Mouse (Mus musculus) hindbrain, embryonic 16.5 days (tissue): ENCODE results near the gene Usp28. TPM values are rescaled to one million over a fixed set of nuclear protein-coding genes. Genes with fewer than 3 reads are reported as not detected.

ENCODE experiments used
- ATAC-seq: fragments of 200-750 bp; cut with Nextera tagmentation; 2 replicates; pipeline ENCODE4 v1.8.0; 2017; ENCODE audit warnings: moderate TSS enrichment, moderate library complexity
- H3K27ac ChIP-seq: fragments of 300-500 bp; sonication (generic); 2 replicates; pipeline ENCODE4 v1.5.1; 2014; ENCODE audit warnings: low read depth, mild to moderate bottlenecking, control low read depth, low read length, moderate library complexity
- H3K27me3 ChIP-seq: fragments of 300-500 bp; sonication (generic); replicated peaks from 2 replicates; pipeline ENCODE4 v1.6.1; 2014; ENCODE audit warnings: low read length; ENCODE audit not compliant: control insufficient read depth, insufficient read depth
- H3K36me3 ChIP-seq: fragments of 300-500 bp; sonication (generic); 2 replicates; pipeline ENCODE4 v1.6.1; 2014; ENCODE audit warnings: mild to moderate bottlenecking, low read length, moderate library complexity, mixed read lengths; ENCODE audit not compliant: control insufficient read depth, insufficient read depth
- H3K4me1 ChIP-seq: fragments of 300-500 bp; sonication (generic); 2 replicates; pipeline ENCODE4 v1.6.1; 2014; ENCODE audit warnings: low read depth, low read length; ENCODE audit not compliant: control insufficient read depth, insufficient read depth
- H3K4me2 ChIP-seq: fragments of 300-500 bp; sonication (generic); 2 replicates; pipeline ENCODE4 v1.6.1; 2014; ENCODE audit warnings: mild to moderate bottlenecking, low read length, control low read depth, moderate library complexity
- H3K4me3 ChIP-seq: fragments of 300-500 bp; sonication (generic); 2 replicates; pipeline ENCODE4 v1.5.1; 2014; ENCODE audit warnings: mild to moderate bottlenecking, low read length, control low read depth, moderate library complexity
- H3K9ac ChIP-seq: fragments of 300-500 bp; sonication (generic); 2 replicates; pipeline ENCODE4 v1.6.1; 2014; ENCODE audit warnings: low read depth, mild to moderate bottlenecking, control low read depth, low read length, moderate library complexity
- H3K9me3 ChIP-seq: fragments of 300-500 bp; sonication (generic); 2 replicates; pipeline ENCODE4 v1.6.1; 2014; ENCODE audit warnings: mild to moderate bottlenecking, low read length, moderate library complexity; ENCODE audit not compliant: control insufficient read depth
- WGBS: fragments of 180-500 bp; shearing (Covaris S2); extraction: QIAGEN DNeasy Blood & Tissue Kit; methylation state at CpG from one replicate; pipeline ENCODE4 v1.1.7; 2014; 5-methylcytosine and 5-hydroxymethylcytosine counted together
- polyA plus RNA-seq: library from polyadenylated mRNA; unstranded; fragments of >200 nt; fragmentation: Nextera tagmentation; extraction: Ambion mirVana; gene quantifications from 2 replicates; pipeline ENCODE4 v1.2.1, GENCODE M21; 2015

The Usp28 gene
- 33.0 and 34.1 TPM in 2 replicates for polyA plus RNA-seq

GRCm38 (mm10) chr9:48984845-48985707, at the start of gene Usp28:
Gene Usp28 (plus strand): TSS chr9:48985375.
- Histone ChIP-seq H3K4me1 (peaks cover 11% of the 10 kb centered on the region), H3K9ac (peak within 1 kb of the TSS; percentile 83), H3K4me2 (peak within 1 kb of the TSS; percentile 83), H3K36me3 (no peaks in the 10 kb centered on the region), H3K4me3 (peak within 1 kb of the TSS; percentile 85), H3K27me3 (no peaks in the 10 kb centered on the region), H3K9me3 (no peaks in the 10 kb centered on the region), H3K27ac (peak within 1 kb of the TSS; percentile 89)
- ATAC-seq: peak; percentile 93
- WGBS: under 1% methylated on average over 65 of the region's 94 CpGs

GRCm38 (mm10) chr9:48942349-48942748, 42.8 kb upstream of the Usp28 start:
- Histone ChIP-seq H3K4me2 (no peak overlapping the region), H3K4me1 (no peaks in the 10 kb centered on the region), H3K27ac (no peak overlapping the region), H3K27me3 (no peaks in the 10 kb centered on the region), H3K9me3 (no peaks in the 10 kb centered on the region), H3K4me3 (no peak overlapping the region), H3K36me3 (no peaks in the 10 kb centered on the region), H3K9ac (no peak overlapping the region)
- WGBS: 54% methylated on average over 1 of the region's 1 CpGs
- no peak for ATAC-seq

- H3K4me1 ChIP-seq: no peaks in the 10 kb centered on the region
- no peak overlapping the region for H3K4me2 ChIP-seq
- 88% methylated on average over 4 of the region's 4 CpGs for WGBS
- H3K36me3 ChIP-seq: no peaks in the 10 kb centered on the region
- no peaks in the 10 kb centered on the region for H3K27me3 ChIP-seq
- no peaks in the 10 kb centered on the region for H3K9me3 ChIP-seq
- no peak overlapping the region for H3K4me3 ChIP-seq
- H3K9ac ChIP-seq: no peak overlapping the region
- ATAC-seq: no peak
- H3K27ac ChIP-seq: no peak overlapping the region
Measured at GRCm38 (mm10) chr9:48947565-48947964, 37.6 kb upstream of the Usp28 start.

- H3K27ac ChIP-seq: no peak overlapping the region
- ATAC-seq: no peak
- no peaks in the 10 kb centered on the region; the same call in 1 of the 2 replicates for H3K27me3 ChIP-seq
- no peaks in the 10 kb centered on the region; the same call in 1 of the 2 replicates for H3K4me1 ChIP-seq
- no peaks in the 10 kb centered on the region for H3K36me3 ChIP-seq
- no peaks in the 10 kb centered on the region for H3K9me3 ChIP-seq
- no peak overlapping the region for H3K9ac ChIP-seq
- H3K4me2 ChIP-seq: peak overlapping the region; percentile 36
- WGBS: 14% methylated on average over 12 of the region's 12 CpGs
- no peak overlapping the region for H3K4me3 ChIP-seq
Measured at GRCm38 (mm10) chr9:48961314-48961713, 23.9 kb upstream of the Usp28 start.

- no peak overlapping the region for H3K4me2 ChIP-seq
- H3K4me1 ChIP-seq: no peaks in the 10 kb centered on the region; the same call in 1 of the 2 replicates
- no peaks in the 10 kb centered on the region for H3K36me3 ChIP-seq
- no peak for ATAC-seq
- no peaks in the 10 kb centered on the region for H3K9me3 ChIP-seq
- no peak overlapping the region for H3K4me3 ChIP-seq
- H3K27me3 ChIP-seq: no peaks in the 10 kb centered on the region; the same call in 1 of the 2 replicates
- no peak overlapping the region for H3K27ac ChIP-seq
- no peak overlapping the region for H3K9ac ChIP-seq
- 19% methylated on average over 7 of the region's 7 CpGs for WGBS
Measured at GRCm38 (mm10) chr9:48962131-48962530, 23.0 kb upstream of the Usp28 start.

- Histone ChIP-seq H3K27me3 (no peaks in the 10 kb centered on the region; the same call in 1 of the 2 replicates), H3K4me3 (no peak within 1 kb of the TSS), H3K36me3 (no peaks in the 10 kb centered on the region), H3K27ac (no peak within 1 kb of the TSS), H3K9ac (no peak within 1 kb of the TSS), H3K4me1 (no peaks in the 10 kb centered on the region; the same call in 1 of the 2 replicates), H3K4me2 (no peak within 1 kb of the TSS), H3K9me3 (no peaks in the 10 kb centered on the region)
- no peak for ATAC-seq
- WGBS: 66% methylated on average over 7 of the region's 7 CpGs
Measured at GRCm38 (mm10) chr9:48964587-48965040, 20.6 kb upstream of the Usp28 start, which contains the start of gene Htr3b. Gene Htr3b (minus strand): TSS chr9:48964990.

- WGBS: 33% methylated on average over 3 of the region's 3 CpGs
- H3K4me3 ChIP-seq: no peak overlapping the region
- no peaks in the 10 kb centered on the region for H3K4me1 ChIP-seq
- no peak overlapping the region for H3K4me2 ChIP-seq
- no peaks in the 10 kb centered on the region for H3K27me3 ChIP-seq
- H3K36me3 ChIP-seq: no peaks in the 10 kb centered on the region
- H3K9ac ChIP-seq: no peak overlapping the region
- H3K9me3 ChIP-seq: no peaks in the 10 kb centered on the region
- ATAC-seq: no peak
- H3K27ac ChIP-seq: no peak overlapping the region
Measured at GRCm38 (mm10) chr9:48972494-48972893, 12.7 kb upstream of the Usp28 start.

GRCm38 (mm10) chr9:48976661-48977355, 8.4 kb upstream of the Usp28 start:
- whole genome bisulfite sequencing: 84% methylated on average over 6 of the region's 6 CpGs
- Histone ChIP-seq H3K4me2 (no peak overlapping the region), H3K4me1 (no peaks in the 10 kb centered on the region), H3K9ac (no peak overlapping the region), H3K27me3 (no peaks in the 10 kb centered on the region), H3K9me3 (no peaks in the 10 kb centered on the region), H3K27ac (no peak overlapping the region), H3K4me3 (no peak overlapping the region), H3K36me3 (no peaks in the 10 kb centered on the region)
- ATAC-seq: no peak

GRCm38 (mm10) chr9:48980371-48980770, 4.8 kb upstream of the Usp28 start:
- Histone ChIP-seq H3K36me3 (no peaks in the 10 kb centered on the region), H3K9ac (no peak overlapping the region), H3K27ac (no peak overlapping the region), H3K4me3 (no peak overlapping the region), H3K4me2 (no peak overlapping the region), H3K4me1 (no peaks in the 10 kb centered on the region), H3K27me3 (no peaks in the 10 kb centered on the region), H3K9me3 (no peaks in the 10 kb centered on the region)
- no peak for ATAC-seq
- 90% methylated on average over 5 of the region's 5 CpGs for WGBS
